Mouse (Mus musculus) G1E (cell line): ENCODE results near the gene Gpr157.
A peak's percentile ranks its signal among the peaks of the same experiment; 100 is the strongest.

Experiments
- CTCF ChIP-seq: IDR thresholded peaks from 2 replicates; pipeline ENCODE4 v1.5.1; 2012; ENCODE audit warnings: low read depth, low read length, inconsistent platforms, mixed read lengths
- GATA1 ChIP-seq: IDR thresholded peaks from 2 replicates; pipeline ENCODE4 v1.6.1; 2012; ENCODE audit warnings: borderline replicate concordance, low read length, inconsistent platforms, mixed read lengths
- GATA2 ChIP-seq: IDR thresholded peaks from 2 replicates; pipeline ENCODE4 v1.6.1; 2012; ENCODE audit warnings: low read depth, low read length, inconsistent platforms, borderline replicate concordance
- POLR2AphosphoS5 ChIP-seq: IDR thresholded peaks from 2 replicates; pipeline ENCODE4 v1.6.1; 2012; ENCODE audit warnings: low read depth, low read length, inconsistent platforms; ENCODE audit not compliant: insufficient replicate concordance
- TAL1 ChIP-seq: conservative IDR thresholded peaks from 2 replicates; pipeline ENCODE4 v1.6.1; 2012; ENCODE audit warnings: low read depth, low read length, inconsistent platforms, mixed read lengths

DNA sequence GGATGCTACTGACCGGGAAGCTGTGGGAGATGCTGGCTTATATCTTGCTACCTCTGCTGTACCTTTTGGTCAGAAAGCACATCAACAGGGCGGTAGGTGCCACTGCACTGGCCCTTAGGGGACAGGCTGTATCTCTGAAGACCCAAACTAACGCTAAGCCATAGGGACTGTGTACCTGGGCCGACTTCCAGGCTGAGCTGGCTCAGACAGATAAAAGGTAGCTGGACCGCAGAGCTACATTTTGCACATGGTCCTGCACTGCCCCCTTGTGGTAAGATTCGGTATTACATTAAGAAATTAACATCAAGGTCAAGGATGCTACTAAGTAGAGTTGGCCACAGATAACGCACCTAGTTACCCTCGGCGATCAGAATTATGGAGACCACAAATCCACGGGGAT, 11.7 kb downstream of the Gpr157 start:
- TF ChIP-seq CTCF (peak; percentile 76), GATA1 (no peak), TAL1 (no peak), POLR2AphosphoS5 (no peak), GATA2 (no peak)
